Mouse (Mus musculus) kidney, postnatal 36 days (tissue): ENCODE results near the gene Orai2.
"Not testable (repeated sequence)": the region's sequence is repeated elsewhere in the genome, so short reads cannot be mapped to it uniquely, and the experiment has no call there.

Experiments
- DNase-seq, 2 experiments: peaks; one replicate each; pipeline ENCODE4 v3.0.0; 2021 to 2022; ENCODE audit warnings: mixed read lengths in 2 of 2

Orai2 gene

DNA sequence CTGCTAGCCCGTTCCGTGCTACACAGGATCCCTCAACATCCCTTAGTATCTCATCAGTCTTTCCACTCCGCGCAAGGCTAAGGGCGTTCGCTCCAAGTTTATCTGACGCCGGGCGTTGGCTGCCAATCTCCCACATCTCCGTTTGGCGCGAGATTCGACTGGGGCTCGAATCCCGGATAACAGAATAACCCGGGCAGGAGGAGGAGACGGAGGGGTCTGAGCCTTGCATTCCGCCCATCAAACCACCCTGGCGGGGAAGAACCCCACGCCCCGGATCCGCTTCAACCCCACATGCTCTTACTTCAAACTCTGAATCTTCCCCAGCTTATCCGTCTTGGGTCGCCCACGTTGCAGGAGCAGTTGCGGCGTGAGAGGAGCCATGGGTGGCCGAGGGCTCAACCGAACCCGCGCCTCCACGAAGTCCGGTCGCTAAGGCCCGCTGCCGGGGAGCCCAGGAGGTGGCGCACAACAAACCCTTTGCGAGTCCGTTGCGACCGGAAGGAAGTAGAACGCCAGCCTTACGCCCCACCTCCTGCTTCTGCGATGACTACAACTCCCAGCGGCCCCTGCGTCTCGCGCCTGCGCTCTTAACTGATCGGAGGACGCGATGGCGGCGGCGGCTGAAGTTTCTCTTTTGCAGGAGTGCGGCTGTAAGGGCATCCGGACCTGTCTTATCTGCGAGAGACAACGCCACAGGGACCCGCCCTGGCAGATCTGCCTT, 34.8 kb downstream of the Orai2 start, which contains the start of the genes Lrwd1 and Alkbh4:
TSS of gene Lrwd1 (minus strand) at position 504 of the 721 bp plus-strand sequence.
TSS of gene Alkbh4 (plus strand) at position 576 of the 721 bp plus-strand sequence.
- peak; percentile 98 for DNase-seq

DNA sequence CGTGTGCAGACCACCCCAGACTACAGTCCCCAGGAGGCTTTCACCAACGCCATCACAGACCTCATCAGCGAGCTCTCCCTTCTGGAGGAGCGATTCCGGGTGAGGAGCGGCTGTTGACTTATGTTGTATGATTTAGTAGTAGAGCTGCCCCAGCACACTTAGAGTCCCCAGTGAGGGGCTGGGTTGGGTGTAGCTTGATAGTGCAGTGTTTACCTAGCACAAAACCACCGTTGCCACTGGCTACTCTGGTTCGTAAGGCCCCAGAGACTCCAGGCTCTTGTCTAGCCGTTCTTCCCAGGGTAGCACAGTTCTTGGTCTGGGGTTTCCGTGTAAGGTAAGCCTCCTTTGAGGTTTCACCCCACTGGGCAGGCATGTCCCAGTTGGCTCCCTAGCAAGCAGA, 48.3 kb downstream of the Orai2 start:
- no peak for DNase-seq

- no peak for DNase-seq
These were observed 53.8 kb downstream of the Orai2 start for GRCm38 (mm10) chr5:136116784-136117112.

GRCm38 (mm10) chr5:136115891-136116783, 54.4 kb downstream of the Orai2 start, which contains the start of gene Polr2j:
TSS of gene Polr2j (plus strand) at chr5:136116631.
- DNase-seq: peak; percentile 96 to 99

DNA sequence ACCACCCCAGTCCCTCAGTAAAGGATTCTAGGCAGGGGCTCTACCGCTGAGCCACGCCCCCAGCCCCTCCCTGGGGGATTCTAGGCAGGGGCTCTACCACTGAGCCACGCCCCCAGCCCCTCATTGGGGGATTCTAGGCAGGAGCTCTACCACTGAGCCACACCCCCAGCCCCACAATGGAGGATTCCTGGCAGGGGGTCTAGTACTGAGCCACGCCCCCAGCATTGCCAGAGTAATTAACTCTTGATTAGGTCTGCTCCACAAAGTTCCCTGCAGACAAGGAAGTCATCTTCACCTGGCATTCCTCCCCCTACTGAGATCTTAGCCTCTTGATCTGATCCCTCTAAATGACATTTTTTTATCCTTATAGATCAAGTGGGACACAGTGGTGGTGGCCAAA, 57.0 kb downstream of the Orai2 start:
- not testable (repeated sequence) for DNase-seq

- no peak for DNase-seq
These were observed 61.5 kb downstream of the Orai2 start for GRCm38 (mm10) chr5:136109042-136109441.

DNA sequence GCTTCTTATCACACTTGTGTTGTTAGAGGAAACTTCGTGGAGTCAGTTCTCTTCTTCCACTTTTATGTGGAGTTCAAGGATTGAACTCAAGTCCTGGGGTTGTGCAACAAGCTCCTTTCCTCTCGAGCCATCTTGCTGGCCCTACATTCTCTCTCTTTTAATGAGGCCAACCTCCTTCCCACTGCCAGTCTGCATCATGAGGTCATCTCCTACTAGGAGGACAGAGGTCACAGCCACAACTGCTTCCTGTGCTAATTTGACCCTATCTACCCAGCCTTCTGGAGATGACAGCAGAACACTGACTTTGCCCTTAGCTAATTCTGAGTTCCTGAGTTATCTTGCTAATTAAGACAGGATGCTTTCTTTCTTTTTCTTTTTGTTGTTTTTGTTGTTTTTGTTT, 62.0 kb downstream of the Orai2 start:
- no peak for DNase-seq

DNA sequence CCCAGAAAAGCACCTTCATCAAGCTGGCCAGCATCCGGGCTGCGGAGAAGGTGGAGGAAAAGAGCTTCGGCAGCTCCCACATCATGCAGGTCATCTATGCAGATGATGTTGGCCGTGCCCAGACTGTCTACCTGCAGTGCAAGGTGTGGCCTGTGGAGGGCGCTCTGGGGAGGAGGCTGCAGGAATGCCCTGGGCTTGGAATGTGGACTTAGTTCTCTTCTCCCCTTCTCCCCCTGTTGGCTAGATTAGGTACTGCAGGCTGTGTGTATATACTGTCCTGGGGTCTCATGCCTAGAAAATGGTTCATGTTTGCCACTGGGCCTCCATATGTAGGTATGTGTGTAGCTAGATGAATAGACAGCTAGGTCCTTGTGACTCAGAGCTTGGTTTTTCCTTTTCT, 66.0 kb downstream of the Orai2 start:
- DNase-seq: peak in 1 of 2 experiments; percentile 42

DNA sequence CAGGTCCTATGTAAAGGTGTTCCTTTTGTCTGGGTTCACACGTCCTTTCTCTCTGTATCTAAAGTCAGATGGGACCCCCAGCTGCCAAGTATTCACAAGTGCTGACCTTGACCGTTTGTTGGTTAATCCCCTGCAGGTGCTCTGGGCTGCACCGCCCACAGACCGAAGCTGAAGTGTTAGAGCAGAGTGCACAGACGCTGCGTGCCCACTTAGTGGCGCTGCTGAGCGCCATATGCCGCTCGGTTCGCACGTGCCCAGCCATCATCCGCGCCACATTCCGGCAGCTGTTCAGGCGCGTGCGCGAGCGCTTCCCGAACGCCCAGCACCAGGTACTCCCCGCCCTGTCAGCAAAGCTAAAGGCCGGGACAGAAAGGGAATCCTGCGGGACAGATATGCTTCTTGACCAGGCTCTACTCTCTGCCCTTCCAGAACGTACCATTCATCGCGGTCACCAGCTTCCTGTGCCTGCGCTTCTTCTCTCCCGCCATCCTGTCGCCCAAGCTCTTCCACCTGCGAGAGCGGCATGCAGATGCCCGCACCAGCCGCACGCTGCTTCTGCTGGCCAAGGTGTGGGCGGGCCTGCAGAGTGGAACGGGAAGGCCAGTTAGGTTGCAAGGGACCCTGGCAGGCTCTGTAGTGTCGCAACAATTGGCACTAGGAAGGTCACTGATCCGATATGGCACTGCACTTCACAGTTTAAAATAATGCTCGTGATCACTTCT, 68.3 kb downstream of the Orai2 start:
- peak; percentile 72 to 85 for DNase-seq

DNA sequence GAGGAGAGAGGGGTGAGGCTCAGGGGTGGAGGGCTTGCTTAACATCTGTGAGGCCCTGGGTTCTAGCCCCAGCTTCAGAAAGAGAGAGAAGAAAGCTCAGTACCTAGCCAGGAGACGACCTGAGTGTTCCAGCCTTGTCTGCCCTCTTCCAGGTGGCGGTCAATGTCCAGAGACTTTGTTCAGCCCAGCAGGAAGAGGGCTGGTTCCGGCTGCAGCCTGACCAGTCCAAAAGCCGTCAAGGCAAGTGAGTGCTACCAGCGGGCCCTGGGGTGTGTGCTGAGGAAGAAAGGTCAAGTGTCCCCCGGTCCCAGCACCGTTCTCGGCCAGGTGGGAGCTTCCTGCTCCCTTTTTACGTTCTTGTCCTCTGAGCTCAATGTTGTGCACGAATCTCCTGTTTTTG, 72.0 kb downstream of the Orai2 start:
- DNase-seq: peak; percentile 75
